Mouse (Mus musculus) liver, embryonic 14.5 days (tissue): ENCODE data around the gene Dnajc8.

ENCODE experiments used
- CTCF ChIP-seq: IDR thresholded peaks from 2 replicates; pipeline ENCODE4 v1.5.1; 2016; ENCODE audit warnings: antibody characterized with exemption, low read depth, control low read depth
- EP300 ChIP-seq: IDR thresholded peaks from 2 replicates; pipeline ENCODE4 v1.6.1; 2016; ENCODE audit warnings: antibody characterized with exemption, low read depth

- TF ChIP-seq CTCF (no peak), EP300 (no peak)
Measured at GRCm38 (mm10) chr4:132590642-132591041, 55.3 kb downstream of the Dnajc8 start.
